Mouse (Mus musculus) limb, embryonic 14.5 days (tissue): ENCODE measurements around the gene Uck1. TPM values are rescaled to one million over a fixed set of nuclear protein-coding genes. Genes with fewer than 3 reads are reported as not detected.

ENCODE experiments used
- ATAC-seq: fragments of 200-750 bp; cut with Nextera tagmentation; 2 replicates; pipeline ENCODE4 v1.8.0; 2017; ENCODE audit warnings: low read depth, moderate number of reproducible peaks, moderate TSS enrichment; ENCODE audit not compliant: low FRiP score
- DNase-seq: peaks from one replicate; pipeline ENCODE4 v3.0.0-alpha.2; 2015; ENCODE audit warnings: low spot score
- H3K27ac ChIP-seq: fragments of 300-500 bp; sonication (generic); replicated peaks from 2 replicates; pipeline ENCODE4 v1.5.1; 2014; ENCODE audit warnings: low read depth, mild to moderate bottlenecking, low read length, moderate library complexity, mixed read lengths
- H3K27me3 ChIP-seq: fragments of 300-500 bp; sonication (generic); 2 replicates; pipeline ENCODE4 v1.6.1; 2014; ENCODE audit warnings: low read length, mixed read lengths; ENCODE audit not compliant: control insufficient read depth, insufficient read depth
- H3K36me3 ChIP-seq: fragments of 300-500 bp; sonication (generic); 2 replicates; pipeline ENCODE4 v1.6.1; 2014; ENCODE audit warnings: mild to moderate bottlenecking, low read length, moderate library complexity, mixed read lengths; ENCODE audit not compliant: control insufficient read depth, insufficient read depth
- H3K4me1 ChIP-seq: fragments of 300-500 bp; sonication (generic); 2 replicates; pipeline ENCODE4 v1.6.1; 2014; ENCODE audit warnings: antibody characterized with exemption, low read length, mixed read lengths; ENCODE audit not compliant: control insufficient read depth, insufficient read depth
- H3K4me2 ChIP-seq: fragments of 300-500 bp; sonication (generic); replicated peaks from 2 replicates; pipeline ENCODE4 v1.6.1; 2014; ENCODE audit warnings: low read depth, mild to moderate bottlenecking, low read length, moderate library complexity; ENCODE audit not compliant: severe bottlenecking
- H3K4me3 ChIP-seq: fragments of 300-500 bp; sonication (generic); replicated peaks from 2 replicates; pipeline ENCODE4 v1.5.1; 2014; ENCODE audit warnings: low read length
- H3K9ac ChIP-seq: fragments of 300-500 bp; sonication (generic); 2 replicates; pipeline ENCODE4 v1.6.1; 2014; ENCODE audit warnings: mild to moderate bottlenecking, low read depth, low read length, moderate library complexity; ENCODE audit not compliant: severe bottlenecking
- H3K9me3 ChIP-seq: fragments of 300-500 bp; sonication (generic); 2 replicates; pipeline ENCODE4 v1.6.1; 2016; ENCODE audit warnings: low read length; ENCODE audit not compliant: control insufficient read depth
- POLR2A ChIP-seq: fragments of 200-500 bp; IDR thresholded peaks from 2 replicates; pipeline ENCODE4 v1.8.0; 2012; ENCODE audit warnings: inconsistent platforms, mild to moderate bottlenecking, moderate library complexity, borderline replicate concordance; ENCODE audit not compliant: insufficient read depth, insufficient read length; ENCODE audit errors: extremely low read depth
- WGBS: fragments of 180-500 bp; shearing (Covaris S2); extraction: QIAGEN DNeasy Blood & Tissue Kit; methylation state at CpG from one replicate; pipeline ENCODE4 v1.1.7; 2014; 5-methylcytosine and 5-hydroxymethylcytosine counted together
- polyA plus RNA-seq, 2 experiments: library from polyadenylated mRNA; depleted of rRNA in 1 of 2; stranded (reverse) in 1 of 2; unstranded in 1 of 2; fragments of >200 nt; fragmentation: Nextera tagmentation in 1 of 2; extraction: Ambion mirVana in 1 of 2; gene quantifications; 2 replicates each; pipeline versions ENCODE4 v1.2.1 to v1.2.3; 2012 to 2014

Uck1 gene
- polyA plus RNA-seq, 2 experiments: 59.9 to 64.8 TPM

DNA sequence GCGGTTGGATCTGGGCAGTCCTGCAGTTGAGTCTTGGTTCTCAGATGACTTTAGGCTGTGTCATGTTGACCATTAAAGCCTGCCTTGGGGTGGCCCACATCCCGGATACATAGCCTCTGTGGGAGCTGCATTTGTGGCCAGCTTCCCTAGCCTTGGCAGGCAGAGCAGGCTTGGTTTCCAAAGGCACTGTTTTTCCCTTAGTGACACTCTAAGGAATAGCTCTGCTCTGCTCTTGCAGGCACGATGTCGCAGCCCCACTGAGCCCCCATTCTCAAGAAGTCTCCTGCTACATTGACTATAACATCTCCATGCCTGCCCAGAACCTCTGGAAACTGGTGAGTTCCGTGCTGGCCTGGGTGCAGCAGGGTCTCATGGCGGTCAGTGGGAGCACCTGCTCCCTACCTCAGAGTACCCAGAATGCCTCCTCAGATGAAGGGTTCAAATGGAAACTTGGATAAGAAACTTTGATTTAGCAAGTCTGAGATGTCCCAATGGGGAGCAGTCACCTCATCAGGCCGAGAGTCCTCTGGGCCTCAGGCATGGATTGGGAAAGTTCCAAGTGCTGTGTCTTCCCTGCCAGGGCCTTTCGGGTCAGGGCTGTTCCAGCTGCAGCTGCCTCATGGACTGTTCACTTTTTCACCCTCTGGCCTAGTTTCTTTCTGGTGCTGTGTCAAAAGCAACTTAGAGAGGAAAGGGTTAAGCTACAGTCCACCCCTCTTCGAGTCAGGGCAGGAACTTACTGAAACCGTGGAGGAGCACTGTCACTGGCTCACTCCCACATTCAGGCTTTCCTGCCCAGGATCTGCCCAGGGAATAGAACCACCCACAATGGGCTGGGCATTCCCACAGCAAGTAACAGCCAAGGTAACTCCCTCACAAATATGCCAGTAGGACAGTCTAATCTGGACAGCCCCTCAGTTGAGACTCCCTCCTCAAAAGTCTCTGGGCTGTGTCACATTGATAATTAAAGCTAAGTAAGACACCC is 11.3 kb downstream of the Uck1 start:
- Histone ChIP-seq H3K9me3 (no peaks in the 10 kb centered on the region), H3K4me1 (no peaks in the 10 kb centered on the region), H3K9ac (no peak overlapping the region), H3K27ac (no peak overlapping the region), H3K27me3 (no peaks in the 10 kb centered on the region), H3K36me3 (peaks cover 87% of the 10 kb centered on the region), H3K4me3 (no peak overlapping the region), H3K4me2 (no peak overlapping the region)
- ATAC-seq: no peak
- 73% methylated on average over 10 of the region's 10 CpGs for WGBS
- no peak for DNase-seq
- no peak for TF ChIP-seq POLR2A

DNA sequence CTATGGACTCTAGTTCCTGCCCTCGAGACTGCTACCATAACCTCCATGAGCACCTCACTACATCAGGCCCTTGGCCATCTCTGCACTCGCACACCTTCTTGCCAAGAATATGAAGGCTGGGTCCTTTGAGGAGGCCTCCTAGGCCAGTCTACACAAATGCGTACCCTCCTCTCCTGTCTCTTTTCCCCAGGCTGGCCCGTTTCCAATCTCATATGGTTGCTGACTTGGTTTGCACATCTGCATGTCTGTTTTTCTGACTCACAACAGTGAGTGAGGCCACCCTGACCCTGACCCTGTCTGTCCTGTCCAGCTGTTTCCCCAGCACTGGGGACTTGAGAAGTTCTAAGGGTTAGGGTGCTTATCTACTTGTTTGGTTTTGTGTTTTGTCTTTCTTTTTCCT is 13.2 kb downstream of the Uck1 start:
- H3K27ac ChIP-seq: no peak overlapping the region
- H3K4me1 ChIP-seq: no peaks in the 10 kb centered on the region
- DNase-seq (no peak), ATAC-seq (no peak)
- no peaks in the 10 kb centered on the region for H3K27me3 ChIP-seq
- TF ChIP-seq POLR2A: no peak
- no peak overlapping the region for H3K4me3 ChIP-seq
- no peak overlapping the region for H3K9ac ChIP-seq
- no peak overlapping the region for H3K4me2 ChIP-seq
- WGBS: 88% methylated on average over 4 of the region's 4 CpGs
- H3K36me3 ChIP-seq: peaks cover 82% of the 10 kb centered on the region
- H3K9me3 ChIP-seq: no peaks in the 10 kb centered on the region

DNA sequence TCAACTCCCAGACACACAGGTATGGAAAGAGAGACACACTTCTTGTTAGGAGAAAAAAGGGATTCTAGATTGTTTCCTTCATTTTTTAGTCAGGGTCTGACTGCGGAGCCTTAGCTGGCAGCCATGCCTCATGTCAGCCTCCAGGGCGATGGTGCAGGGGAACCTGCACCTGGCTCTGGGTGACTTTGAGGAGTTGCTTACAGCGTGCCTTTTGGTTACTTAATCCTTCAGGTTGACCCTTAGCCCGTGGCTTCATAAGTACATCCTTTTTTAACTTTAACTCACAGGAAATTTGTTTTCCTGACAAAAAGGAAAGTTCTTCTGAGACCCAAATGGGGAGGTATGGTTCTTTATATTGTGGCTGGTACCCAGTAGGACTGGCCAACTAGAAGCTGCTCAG is 17.0 kb downstream of the Uck1 start:
- Histone ChIP-seq H3K36me3 (peaks cover 49% of the 10 kb centered on the region), H3K4me3 (no peak overlapping the region), H3K4me2 (no peak overlapping the region), H3K9me3 (no peaks in the 10 kb centered on the region), H3K27me3 (no peaks in the 10 kb centered on the region), H3K27ac (no peak overlapping the region), H3K9ac (no peak overlapping the region), H3K4me1 (no peaks in the 10 kb centered on the region)
- DNase-seq (no peak), ATAC-seq (no peak)
- WGBS: 83% methylated on average over 4 of the region's 4 CpGs
- no peak for TF ChIP-seq POLR2A

DNA sequence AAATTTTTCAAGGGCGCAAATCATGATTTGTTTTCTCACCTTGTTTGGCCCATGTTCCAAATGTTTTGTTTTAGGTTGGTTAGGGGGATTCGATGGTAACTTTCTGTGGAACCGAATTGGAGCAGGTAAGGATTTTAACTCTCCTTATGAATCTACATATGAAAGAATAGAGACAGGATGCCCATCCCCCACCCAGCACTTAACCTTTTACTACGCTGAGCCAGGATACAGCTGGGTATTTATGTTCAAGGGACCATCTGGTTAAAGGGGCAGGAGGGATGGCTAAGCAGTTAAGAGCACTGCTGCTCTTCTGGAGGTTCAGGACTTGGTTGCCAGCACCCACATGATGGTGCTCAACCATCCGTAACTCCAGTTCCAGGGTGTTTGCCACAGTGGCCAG is 19.4 kb downstream of the Uck1 start:
- Histone ChIP-seq H3K9ac (no peak overlapping the region), H3K4me2 (no peak overlapping the region), H3K4me3 (no peak overlapping the region), H3K4me1 (peaks cover 7% of the 10 kb centered on the region), H3K36me3 (peaks cover 31% of the 10 kb centered on the region; the same call in 1 of the 2 replicates), H3K9me3 (no peaks in the 10 kb centered on the region), H3K27ac (no peak overlapping the region), H3K27me3 (no peaks in the 10 kb centered on the region)
- no peak for TF ChIP-seq POLR2A
- DNase-seq (no peak), ATAC-seq (no peak)
- WGBS: 74% methylated on average over 5 of the region's 5 CpGs

DNA sequence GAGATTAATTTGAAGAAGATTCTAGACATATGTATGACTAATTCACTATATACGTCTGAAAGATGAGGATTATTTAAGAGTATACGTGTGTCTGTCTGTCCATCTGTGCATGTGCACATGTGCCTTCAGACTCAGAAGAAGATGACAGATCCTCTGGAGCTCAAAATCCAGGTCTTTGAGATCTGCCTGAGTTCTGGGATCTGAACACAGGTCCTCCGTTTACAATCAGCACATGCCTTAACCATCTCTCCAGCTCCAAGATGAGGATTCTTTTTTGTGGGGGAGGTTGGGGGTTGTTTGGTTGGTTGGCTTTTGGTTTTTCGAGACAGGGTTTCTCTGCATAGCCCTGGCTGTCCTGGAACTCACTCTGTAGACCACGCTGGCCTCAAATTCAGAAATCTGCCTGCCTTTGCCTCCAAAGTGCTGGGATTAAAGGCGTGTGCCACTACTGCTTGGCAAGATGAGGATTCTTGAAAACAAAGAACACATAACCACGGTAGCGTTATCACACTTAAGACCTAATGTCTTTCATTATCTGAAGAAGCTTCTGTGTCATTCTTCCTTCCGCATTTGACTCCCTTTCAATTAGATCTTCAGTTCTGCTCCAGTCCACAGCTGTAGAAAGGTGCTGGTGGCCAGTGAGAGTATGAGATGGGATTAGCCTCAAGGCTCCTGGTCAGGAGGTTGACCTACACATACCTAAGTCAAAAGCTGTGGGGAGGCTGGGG is 21.1 kb downstream of the Uck1 start:
- no peak for ATAC-seq
- no peak for DNase-seq
- H3K9ac ChIP-seq: no peak overlapping the region
- H3K4me1 ChIP-seq: peaks cover 18% of the 10 kb centered on the region
- H3K27me3 ChIP-seq: no peaks in the 10 kb centered on the region
- TF ChIP-seq POLR2A: no peak
- WGBS: 90% methylated on average over 9 of the region's 9 CpGs
- H3K4me3 ChIP-seq: no peak overlapping the region
- no peak overlapping the region for H3K27ac ChIP-seq
- no peak overlapping the region for H3K4me2 ChIP-seq
- peaks cover 26% of the 10 kb centered on the region for H3K36me3 ChIP-seq
- H3K9me3 ChIP-seq: no peaks in the 10 kb centered on the region
